Mouse (Mus musculus): Measurements from ENCODE around the gene Lonp1. TPM values are rescaled to one million over a fixed set of nuclear protein-coding genes. Genes with fewer than 3 reads are reported as not detected.
"Not testable (repeated sequence)": the region's sequence is repeated elsewhere in the genome, so short reads cannot be mapped to it uniquely, and the experiment has no call there.

The Lonp1 gene
- total RNA-seq (2021): 100 to 1,000 TPM; 125 to 130 TPM
- long read RNA-seq, experiment 1, transcript Lonp1-201 (18 exons, 2,951 nt): major isoform, 225 of 320 reads
- long read RNA-seq, experiment 1, partial matches to known transcripts: 32 of 320 reads
- long read RNA-seq, experiment 1, other reads (novel, unspliced or antisense): 63 of 320 reads
- long read RNA-seq, experiment 2, transcript Lonp1-201 (18 exons, 2,951 nt): major isoform, 102 of 177 reads
- long read RNA-seq, experiment 2, partial matches to known transcripts: 74 of 177 reads
- long read RNA-seq, experiment 2, other reads (novel, unspliced or antisense): 1 of 177 reads

GRCm38 (mm10) chr17:56626754-56627470 is at the start of gene Lonp1:
Lonp1 (minus strand) TSS chr17:56626887.
- peak; percentile 96 to 97 for DNase-seq

GRCm38 (mm10) chr17:56673647-56674416 is 47.1 kb upstream of the Lonp1 start:
- peak; percentile 18 to 40 for DNase-seq

GRCm38 (mm10) chr17:56672941-56673646 is 46.4 kb upstream of the Lonp1 start, which contains the start of gene Ranbp3:
Ranbp3 (plus strand) TSS chr17:56673294.
- DNase-seq: peak; percentile 97 to 100

- no peak for DNase-seq
These were observed 43.1 kb upstream of the Lonp1 start for GRCm38 (mm10) chr17:56669766-56670165.

- DNase-seq: peak; percentile 76 to 93
These were observed 41.9 kb upstream of the Lonp1 start for GRCm38 (mm10) chr17:56668384-56669144.

- DNase-seq: no peak
These were observed 40.9 kb upstream of the Lonp1 start for GRCm38 (mm10) chr17:56667591-56667990.

- no peak for DNase-seq
These were observed 39.7 kb upstream of the Lonp1 start for GRCm38 (mm10) chr17:56666384-56666783.

GRCm38 (mm10) chr17:56664333-56664732 is 37.6 kb upstream of the Lonp1 start:
- DNase-seq: no peak

GRCm38 (mm10) chr17:56663659-56664058 is 37.0 kb upstream of the Lonp1 start:
- no peak for DNase-seq

- DNase-seq: no peak
These were observed 29.5 kb upstream of the Lonp1 start for GRCm38 (mm10) chr17:56656171-56656570.

GRCm38 (mm10) chr17:56655311-56655710 is 28.6 kb upstream of the Lonp1 start:
- DNase-seq: peak in 1 of 2 experiments; percentile 11

GRCm38 (mm10) chr17:56654771-56655170 is 28.1 kb upstream of the Lonp1 start:
- no peak for DNase-seq

- no peak for DNase-seq
These were observed 25.1 kb upstream of the Lonp1 start for GRCm38 (mm10) chr17:56651801-56652200.

- DNase-seq: no peak
These were observed 20.9 kb upstream of the Lonp1 start for GRCm38 (mm10) chr17:56647546-56647945.

GRCm38 (mm10) chr17:56643237-56643636 is 16.6 kb upstream of the Lonp1 start:
- DNase-seq: no peak

- DNase-seq: no peak
These were observed 7.3 kb upstream of the Lonp1 start for GRCm38 (mm10) chr17:56634023-56634422.

- no peak for DNase-seq
These were observed 5.1 kb upstream of the Lonp1 start for GRCm38 (mm10) chr17:56631807-56632206.

- DNase-seq: not testable (repeated sequence)
These were observed 3.4 kb upstream of the Lonp1 start for GRCm38 (mm10) chr17:56629800-56630781.

- DNase-seq: no peak
These were observed 1.0 kb upstream of the Lonp1 start, which contains the start of gene Catsperd for GRCm38 (mm10) chr17:56627530-56628277. Catsperd (plus strand) TSS chr17:56628143.
